Mouse (Mus musculus): ENCODE data around the gene BC107364. TPM values are rescaled to one million over a fixed set of nuclear protein-coding genes. Genes with fewer than 3 reads are reported as not detected.
"Not testable (repeated sequence)": the region's sequence is repeated elsewhere in the genome, so short reads cannot be mapped to it uniquely, and the experiment has no call there.

The BC107364 gene
- total RNA-seq, 2 experiments from 2014 or later, result not detected

GRCm38 (mm10) chr3:96417850-96418815, 34.0 kb downstream of the BC107364 start:
- no peak for ATAC-seq (replicated peaks; ENCODE audit: poor library complexity, severe bottlenecking)

GRCm38 (mm10) chr3:96416595-96416994, 35.5 kb downstream of the BC107364 start:
- ATAC-seq (replicated peaks; ENCODE audit: poor library complexity, severe bottlenecking), result no peak

- ATAC-seq (replicated peaks; ENCODE audit: poor library complexity, severe bottlenecking), result no peak
These were observed 36.0 kb downstream of the BC107364 start for GRCm38 (mm10) chr3:96416056-96416455.

- no peak for ATAC-seq (replicated peaks; ENCODE audit: poor library complexity, severe bottlenecking)
These were observed 37.2 kb downstream of the BC107364 start for GRCm38 (mm10) chr3:96414951-96415327.

GRCm38 (mm10) chr3:96414126-96414950, 37.8 kb downstream of the BC107364 start:
- peak; percentile 90 for ATAC-seq (replicated peaks; ENCODE audit: poor library complexity, severe bottlenecking)

GRCm38 (mm10) chr3:96413581-96414125, 38.5 kb downstream of the BC107364 start:
- ATAC-seq (replicated peaks; ENCODE audit: poor library complexity, severe bottlenecking), result no peak

GRCm38 (mm10) chr3:96411821-96412220, 40.3 kb downstream of the BC107364 start:
- no peak for ATAC-seq (replicated peaks; ENCODE audit: poor library complexity, severe bottlenecking)

- ATAC-seq (replicated peaks; ENCODE audit: poor library complexity, severe bottlenecking), result no peak
These were observed 41.1 kb downstream of the BC107364 start for GRCm38 (mm10) chr3:96410966-96411365.

- peak; percentile 58 for ATAC-seq (replicated peaks; ENCODE audit: poor library complexity, severe bottlenecking)
These were observed 42.3 kb downstream of the BC107364 start for GRCm38 (mm10) chr3:96409701-96410246.

- not testable (repeated sequence) for ATAC-seq (replicated peaks; ENCODE audit: poor library complexity, severe bottlenecking)
These were observed 44.0 kb downstream of the BC107364 start for GRCm38 (mm10) chr3:96408111-96408510.

- ATAC-seq (replicated peaks; ENCODE audit: poor library complexity, severe bottlenecking), result no peak
These were observed 46.3 kb downstream of the BC107364 start for GRCm38 (mm10) chr3:96405541-96406503.

- ATAC-seq (replicated peaks; ENCODE audit: poor library complexity, severe bottlenecking), result no peak
These were observed 47.1 kb downstream of the BC107364 start for GRCm38 (mm10) chr3:96405004-96405403.

GRCm38 (mm10) chr3:96404450-96404849, 47.7 kb downstream of the BC107364 start:
- ATAC-seq (replicated peaks; ENCODE audit: poor library complexity, severe bottlenecking), result no peak

GRCm38 (mm10) chr3:96403016-96403415, 49.1 kb downstream of the BC107364 start:
- no peak for ATAC-seq (replicated peaks; ENCODE audit: poor library complexity, severe bottlenecking)

- ATAC-seq (replicated peaks; ENCODE audit: poor library complexity, severe bottlenecking), result peak; percentile 88
These were observed 50.1 kb downstream of the BC107364 start for GRCm38 (mm10) chr3:96401832-96402501.

- ATAC-seq (replicated peaks; ENCODE audit: poor library complexity, severe bottlenecking), result 0 out of 2 replicates have a peak, but pooled peaks have one; percentile 3
These were observed 50.7 kb downstream of the BC107364 start for GRCm38 (mm10) chr3:96401474-96401831.

- ATAC-seq (replicated peaks; ENCODE audit: poor library complexity, severe bottlenecking), result no peak
These were observed 53.2 kb downstream of the BC107364 start for GRCm38 (mm10) chr3:96398911-96399310.

- ATAC-seq (replicated peaks; ENCODE audit: poor library complexity, severe bottlenecking), result peak; percentile 55
These were observed 55.2 kb downstream of the BC107364 start for GRCm38 (mm10) chr3:96396857-96397256.

GRCm38 (mm10) chr3:96387202-96387601, 64.9 kb downstream of the BC107364 start:
- not testable (repeated sequence) for ATAC-seq (replicated peaks; ENCODE audit: poor library complexity, severe bottlenecking)

Measured in granulocyte monocyte progenitor cell, adult 5-6 weeks (primary cell).